Mouse (Mus musculus): ENCODE results near the gene Dars2.

- TF ChIP-seq POLR2A (IDR thresholded peaks at IDR 0.05; ENCODE audit: extremely low read depth, insufficient read depth, low read length): no peak
- TF ChIP-seq CTCF (IDR thresholded peaks at IDR 0.05; ENCODE audit: low read depth, low read length): no peak
Observed at GRCm38 (mm10) chr1:161041261-161042020, 29.0 kb downstream of the Dars2 start.
